Mouse (Mus musculus): ENCODE measurements around the gene Pcnx.
A peak's percentile ranks its signal among the peaks of the same experiment; 100 is the strongest.
"Not testable (repeated sequence)": the region's sequence is repeated elsewhere in the genome, so short reads cannot be mapped to it uniquely, and the experiment has no call there.

Pcnx gene

GRCm38 (mm10) chr12:81971042-81971883 is 111.4 kb downstream of the Pcnx start:
- DNase-seq: no peak

DNA sequence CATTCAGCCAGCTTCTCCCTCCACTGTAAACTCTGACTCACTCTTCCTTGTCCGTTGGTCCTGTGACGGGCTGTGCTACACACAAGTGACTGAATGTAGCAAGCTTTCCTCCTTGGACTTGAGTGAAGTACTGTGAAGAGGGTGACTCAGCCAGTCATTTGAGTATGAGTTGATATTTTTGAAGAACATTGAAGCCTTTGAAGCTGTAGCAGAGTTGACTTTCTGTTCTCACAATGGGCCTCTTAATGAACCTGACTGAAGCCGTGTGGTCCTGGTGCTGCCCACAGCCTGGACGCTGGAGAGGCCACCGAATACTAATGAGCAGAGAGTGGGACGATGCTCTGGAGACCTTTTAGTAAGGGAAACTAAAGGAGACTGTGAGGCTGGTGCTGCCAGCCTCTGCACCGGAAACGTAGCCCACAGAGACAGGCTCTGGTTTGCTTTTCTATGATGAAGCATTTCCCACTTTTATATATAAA is 112.1 kb downstream of the Pcnx start:
- no peak for DNase-seq

GRCm38 (mm10) chr12:81974806-81975205 is 115.0 kb downstream of the Pcnx start:
- peak; percentile 23 for DNase-seq

DNA sequence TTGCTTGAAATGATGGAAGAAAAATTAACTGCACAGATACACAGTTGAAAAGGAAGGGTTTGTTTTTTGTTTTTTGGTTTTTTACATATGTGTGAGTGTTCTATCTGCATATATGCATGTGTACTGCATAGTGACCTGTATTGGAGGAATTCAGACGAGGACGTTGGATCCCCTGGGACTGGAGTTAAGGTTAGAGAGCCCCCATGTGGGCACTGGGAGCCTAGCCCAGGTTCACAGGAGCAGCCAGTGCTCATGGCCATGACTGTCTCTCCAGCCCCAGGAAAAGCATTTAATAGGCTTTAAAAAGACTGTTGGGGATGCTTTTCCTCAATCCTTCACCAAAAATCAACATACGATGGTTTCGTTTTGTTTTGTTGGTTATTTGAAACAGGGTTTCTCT is 117.5 kb downstream of the Pcnx start:
- DNase-seq: no peak

GRCm38 (mm10) chr12:81979312-81979711 is 119.5 kb downstream of the Pcnx start:
- no peak for DNase-seq

- no peak for DNase-seq
Observed at GRCm38 (mm10) chr12:81992106-81992505, 132.3 kb downstream of the Pcnx start.

- DNase-seq: no peak
Observed at GRCm38 (mm10) chr12:81992996-81993395, 133.2 kb downstream of the Pcnx start.

DNA sequence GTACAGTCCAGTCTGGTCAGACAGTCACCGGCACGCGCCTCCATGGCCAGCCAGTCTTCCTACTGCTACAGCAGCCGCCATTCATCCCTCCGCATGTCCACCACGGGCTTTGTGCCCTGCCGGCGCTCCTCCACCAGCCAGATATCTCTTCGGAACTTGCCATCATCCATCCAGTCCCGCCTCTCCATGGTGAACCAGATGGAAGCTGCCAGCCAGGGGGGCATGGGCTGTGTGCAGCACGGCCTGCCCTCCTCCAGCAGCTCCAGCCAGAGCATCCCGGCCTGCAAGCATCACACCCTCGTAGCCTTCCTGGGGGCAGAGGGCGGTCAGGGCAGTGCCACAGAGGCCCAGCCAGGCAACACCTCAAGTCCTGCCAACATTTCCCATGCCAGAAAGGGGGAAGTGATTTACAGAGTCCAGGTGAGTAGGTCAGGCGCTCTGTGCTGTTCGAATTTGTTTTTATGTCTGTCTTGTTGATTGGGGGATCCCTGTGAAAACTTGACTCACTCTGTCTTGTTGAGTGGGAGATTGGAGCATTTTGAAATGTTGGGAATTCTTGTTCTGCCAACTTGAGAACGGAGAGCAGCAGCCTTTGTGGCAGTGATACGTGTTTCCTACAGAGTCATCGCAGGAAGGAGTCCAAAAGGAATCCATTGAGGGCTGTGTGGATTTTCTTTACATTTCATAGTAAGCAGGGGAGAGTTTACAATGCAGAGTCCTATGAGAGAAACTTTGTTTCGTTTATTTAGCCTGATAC is 135.3 kb downstream of the Pcnx start:
- DNase-seq: no peak

DNA sequence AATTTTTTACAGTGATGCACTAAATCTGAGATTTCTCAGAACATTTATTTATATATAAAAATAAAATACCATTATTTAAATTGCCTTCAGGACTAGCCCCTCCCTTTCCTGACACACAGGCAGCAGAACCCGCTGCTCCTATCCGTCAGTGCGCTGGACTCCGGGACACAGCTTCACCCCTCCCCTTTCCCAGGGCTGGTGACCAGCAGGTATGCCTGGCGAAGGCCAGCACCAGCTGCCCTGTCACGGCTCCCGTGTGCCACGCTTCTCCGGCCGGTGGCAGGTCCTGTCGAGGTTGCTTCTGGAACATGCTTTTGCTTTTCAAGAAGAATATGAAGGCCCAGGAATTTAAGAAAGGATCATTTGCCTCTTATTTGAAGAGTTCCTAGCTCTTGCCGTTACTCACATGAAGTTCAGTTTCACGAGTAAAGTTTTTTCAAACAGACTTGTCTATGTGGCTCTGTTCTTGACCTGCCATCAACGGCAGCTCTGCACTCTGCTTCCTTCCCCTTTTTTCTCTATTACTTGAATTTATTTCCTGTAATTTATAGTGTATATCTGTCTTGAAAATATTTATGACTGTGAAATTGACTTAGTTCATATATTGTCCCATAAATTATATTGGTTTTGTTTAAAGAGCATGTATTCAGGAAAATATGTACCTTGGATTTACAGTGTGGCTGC is 137.0 kb downstream of the Pcnx start:
- no peak for DNase-seq

GRCm38 (mm10) chr12:81997497-81997896 is 137.7 kb downstream of the Pcnx start:
- DNase-seq: no peak

- DNase-seq: not testable (repeated sequence)
Observed at GRCm38 (mm10) chr12:82002697-82003096, 142.9 kb downstream of the Pcnx start.

GRCm38 (mm10) chr12:82025901-82026633 is 166.2 kb downstream of the Pcnx start:
- not testable (repeated sequence) for DNase-seq

- DNase-seq: not testable (repeated sequence)
Observed at GRCm38 (mm10) chr12:82033524-82033923, 173.7 kb downstream of the Pcnx start.

DNA sequence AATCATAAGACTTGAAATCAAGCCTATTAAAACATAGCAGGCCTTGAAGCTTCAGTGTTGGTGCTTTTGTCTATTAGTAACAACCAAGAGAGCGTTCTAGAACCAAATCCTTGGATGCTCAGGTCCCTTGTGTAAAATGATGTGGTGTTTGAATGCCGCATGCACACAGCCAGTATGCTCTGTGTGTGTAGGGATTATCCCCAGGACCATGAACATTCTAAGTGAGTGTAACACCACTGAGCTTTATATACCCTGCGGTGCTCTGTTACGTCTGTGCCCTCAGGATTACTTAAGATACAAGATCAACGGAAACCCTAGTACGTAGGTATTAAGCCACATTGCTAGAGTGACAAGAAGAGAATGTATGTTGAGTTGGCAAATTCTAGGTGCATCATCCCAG is 174.2 kb downstream of the Pcnx start:
- DNase-seq: not testable (repeated sequence)

DNA sequence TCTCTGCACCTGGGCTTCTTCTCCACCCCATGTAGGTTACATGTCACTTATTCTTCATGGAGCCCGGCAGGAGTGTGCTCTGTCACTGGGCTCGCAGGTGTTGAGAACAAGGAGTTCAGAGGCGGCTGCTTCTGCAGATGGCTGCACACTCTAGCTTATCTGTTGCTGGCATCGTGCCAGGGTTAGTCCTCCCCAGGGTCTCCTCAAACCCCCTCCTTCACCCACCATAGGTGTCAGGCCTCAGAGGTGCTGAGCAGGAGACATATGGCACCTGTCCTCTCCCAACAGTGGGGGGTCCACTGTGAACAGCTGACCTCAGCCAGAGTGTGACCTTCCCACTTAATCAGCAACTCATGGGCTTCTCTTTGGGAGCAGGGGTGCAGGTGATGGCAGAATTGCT is 184.3 kb downstream of the Pcnx start:
- not testable (repeated sequence) for DNase-seq
